Mouse (Mus musculus): ENCODE data around the gene Pdpr.

DNA sequence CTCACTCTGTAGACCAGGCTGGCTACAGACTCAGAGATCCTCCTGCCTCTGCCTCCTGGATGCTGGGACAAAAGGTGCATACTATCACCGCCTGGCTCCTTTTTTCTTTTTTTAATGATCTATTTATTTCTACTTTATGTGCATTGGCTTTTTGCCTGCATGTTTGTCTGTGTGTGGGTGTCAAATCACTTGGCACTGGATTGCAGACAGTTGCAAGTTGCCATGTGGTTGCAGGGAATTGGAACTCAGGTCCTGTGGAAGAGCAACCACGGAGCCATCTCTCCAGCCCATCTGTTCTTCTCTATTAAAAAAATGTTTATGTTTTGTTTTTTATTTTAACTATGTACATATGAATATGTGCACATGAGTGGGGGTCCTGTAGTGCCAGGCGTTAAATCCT is 25.1 kb downstream of the Pdpr start:
- TF ChIP-seq GATA1 (IDR thresholded peaks at IDR 0.05; ENCODE audit: borderline replicate concordance, low read length) (no peak), FLI1 (IDR thresholded peaks at IDR 0.05; ENCODE audit: low read length) (no peak)

All from megakaryocyte, embryonic 14.5 days (primary cell).